Mouse (Mus musculus): Measurements from ENCODE around the gene Gm29094. TPM values are rescaled to one million over a fixed set of nuclear protein-coding genes. Genes with fewer than 3 reads are reported as not detected.

Gene Gm29094
- total and polyA plus RNA-seq, 2 experiments from 2014 or later, result 0.67 TPM; not detected in 1

- no peaks in the 10 kb centered on the region for H3K4me1 ChIP-seq (ENCODE audit: control insufficient read depth, insufficient read depth)
- ATAC-seq (ENCODE audit: insufficient read depth, low read depth) (no peak), DNase-seq (ENCODE audit: low spot score) (no peak)
- H3K27ac ChIP-seq (ENCODE audit: low read depth), result no peak overlapping the region
- no peak overlapping the region for H3K9ac ChIP-seq (replicated peaks; ENCODE audit: low read depth, low read length)
- WGBS, result 70% methylated on average over 2 of the region's 2 CpGs
- no peak overlapping the region for H3K4me2 ChIP-seq (ENCODE audit: low read depth, low read length)
- H3K4me3 ChIP-seq (ENCODE audit: low read depth, low read length), result no peak overlapping the region
- H3K27me3 ChIP-seq (ENCODE audit: control insufficient read depth, insufficient read depth, low read length), result no peaks in the 10 kb centered on the region
- H3K36me3 ChIP-seq (replicated peaks; ENCODE audit: control insufficient read depth, insufficient read depth, low read length), result no peaks in the 10 kb centered on the region
- H3K9me3 ChIP-seq (replicated peaks; ENCODE audit: control insufficient read depth, low read length), result no peaks in the 10 kb centered on the region
- TF ChIP-seq CTCF (IDR thresholded peaks at IDR 0.05; ENCODE audit: low read depth), result no peak
- TF ChIP-seq EP300 (IDR thresholded peaks at IDR 0.05; ENCODE audit: low read depth), result no peak
Observed at GRCm38 (mm10) chr9:89253400-89253799, 54.2 kb downstream of the Gm29094 start.

- H3K4me2 ChIP-seq (ENCODE audit: low read depth, low read length), result no peak overlapping the region
- H3K9me3 ChIP-seq (replicated peaks; ENCODE audit: control insufficient read depth, low read length), result no peaks in the 10 kb centered on the region
- no peak for TF ChIP-seq CTCF (IDR thresholded peaks at IDR 0.05; ENCODE audit: low read depth)
- no peak for TF ChIP-seq EP300 (IDR thresholded peaks at IDR 0.05; ENCODE audit: low read depth)
- H3K27ac ChIP-seq (ENCODE audit: low read depth), result no peak overlapping the region
- no peak overlapping the region for H3K9ac ChIP-seq (replicated peaks; ENCODE audit: low read depth, low read length)
- H3K4me3 ChIP-seq (ENCODE audit: low read depth, low read length), result no peak overlapping the region
- no peak for DNase-seq (ENCODE audit: low spot score)
- no peaks in the 10 kb centered on the region for H3K27me3 ChIP-seq (ENCODE audit: control insufficient read depth, insufficient read depth, low read length)
- WGBS, result 79% methylated on average over 12 of the region's 12 CpGs
- no peaks in the 10 kb centered on the region for H3K4me1 ChIP-seq (ENCODE audit: control insufficient read depth, insufficient read depth)
- ATAC-seq (ENCODE audit: insufficient read depth, low read depth), result no peak
- H3K36me3 ChIP-seq (replicated peaks; ENCODE audit: control insufficient read depth, insufficient read depth, low read length), result no peaks in the 10 kb centered on the region
Observed at GRCm38 (mm10) chr9:89256556-89257335, 57.6 kb downstream of the Gm29094 start.

GRCm38 (mm10) chr9:89263968-89264367, 64.8 kb downstream of the Gm29094 start:
- TF ChIP-seq EP300 (IDR thresholded peaks at IDR 0.05; ENCODE audit: low read depth) (no peak), CTCF (IDR thresholded peaks at IDR 0.05; ENCODE audit: low read depth) (no peak)
- ATAC-seq (ENCODE audit: insufficient read depth, low read depth) (no peak), DNase-seq (ENCODE audit: low spot score) (no peak)
- Histone ChIP-seq H3K4me2 (ENCODE audit: low read depth, low read length) (no peak overlapping the region), H3K4me1 (ENCODE audit: control insufficient read depth, insufficient read depth) (no peaks in the 10 kb centered on the region), H3K27me3 (ENCODE audit: control insufficient read depth, insufficient read depth, low read length) (no peaks in the 10 kb centered on the region), H3K9me3 (replicated peaks; ENCODE audit: control insufficient read depth, low read length) (no peaks in the 10 kb centered on the region), H3K4me3 (ENCODE audit: low read depth, low read length) (no peak overlapping the region), H3K36me3 (replicated peaks; ENCODE audit: control insufficient read depth, insufficient read depth, low read length) (no peaks in the 10 kb centered on the region), H3K27ac (ENCODE audit: low read depth) (no peak overlapping the region), H3K9ac (replicated peaks; ENCODE audit: low read depth, low read length) (no peak overlapping the region)
- WGBS, result 86% methylated on average over 3 of the region's 3 CpGs

- ATAC-seq (ENCODE audit: insufficient read depth, low read depth), result no peak
- Histone ChIP-seq H3K9ac (replicated peaks; ENCODE audit: low read depth, low read length) (no peak overlapping the region), H3K27me3 (ENCODE audit: control insufficient read depth, insufficient read depth, low read length) (no peaks in the 10 kb centered on the region), H3K36me3 (replicated peaks; ENCODE audit: control insufficient read depth, insufficient read depth, low read length) (no peaks in the 10 kb centered on the region), H3K4me2 (ENCODE audit: low read depth, low read length) (no peak overlapping the region), H3K4me3 (ENCODE audit: low read depth, low read length) (no peak overlapping the region), H3K27ac (ENCODE audit: low read depth) (no peak overlapping the region), H3K9me3 (replicated peaks; ENCODE audit: control insufficient read depth, low read length) (no peaks in the 10 kb centered on the region), H3K4me1 (ENCODE audit: control insufficient read depth, insufficient read depth) (no peaks in the 10 kb centered on the region)
- no peak for DNase-seq (ENCODE audit: low spot score)
- TF ChIP-seq EP300 (IDR thresholded peaks at IDR 0.05; ENCODE audit: low read depth) (no peak), CTCF (IDR thresholded peaks at IDR 0.05; ENCODE audit: low read depth) (no peak)
- WGBS, result 86% methylated on average over 1 of the region's 1 CpGs
Observed at GRCm38 (mm10) chr9:89264571-89264970, 65.4 kb downstream of the Gm29094 start.

Other genes starting within 250 kb of the Gm29094 start
- not detected in 2 replicates for gene Bcl2a1a, start 242.5 kb upstream of the Gm29094 start, total RNA-seq (2014; rRNA removed; ENCODE audit: low replicate concordance)
- 0.15 and 0.41 TPM in 2 replicates for gene Bcl2a1a, start 242.5 kb upstream of the Gm29094 start, polyA plus RNA-seq (2015; fragmentation: Nextera tagmentation; extraction: Ambion mirVana)
- not detected in 2 replicates for gene Trim43b, start 106.5 kb upstream of the Gm29094 start, total RNA-seq (2014; rRNA removed; ENCODE audit: low replicate concordance)
- gene Trim43b, start 106.5 kb upstream of the Gm29094 start, polyA plus RNA-seq (2015; fragmentation: Nextera tagmentation; extraction: Ambion mirVana), result not detected in 2 replicates
- 1.3 and 6.3 TPM in 2 replicates for gene Bcl2a1b, start 170 bp upstream of the Gm29094 start, total RNA-seq (2014; rRNA removed; ENCODE audit: low replicate concordance)
- gene Bcl2a1b, start 170 bp upstream of the Gm29094 start, polyA plus RNA-seq (2015; fragmentation: Nextera tagmentation; extraction: Ambion mirVana), result 1.9 and 2.0 TPM in 2 replicates
- gene Mthfs, start 11.3 kb downstream of the Gm29094 start, total RNA-seq (2014; rRNA removed; ENCODE audit: low replicate concordance), result 5.8 and 12.3 TPM in 2 replicates
- 18.6 and 19.7 TPM in 2 replicates for gene Mthfs, start 11.3 kb downstream of the Gm29094 start, polyA plus RNA-seq (2015; fragmentation: Nextera tagmentation; extraction: Ambion mirVana)